Mouse (Mus musculus) CH12.LX (cell line): ENCODE data around the gene Gdap2. TPM values are rescaled to one million over a fixed set of nuclear protein-coding genes. Genes with fewer than 3 reads are reported as not detected.

ENCODE experiments used
- DNase-seq: peaks from one replicate; pipeline ENCODE4 v3.0.0-alpha.2; 2013; ENCODE audit errors: extremely low read depth
- H3K27ac ChIP-seq: 2 replicates; pipeline ENCODE4 v1.5.1; 2012; ENCODE audit warnings: low read depth, mild to moderate bottlenecking, control low read depth, moderate library complexity; ENCODE audit not compliant: insufficient read depth
- H3K27me3 ChIP-seq: replicated peaks from 2 replicates; pipeline ENCODE3; 2012; ENCODE audit warnings: inconsistent platforms
- H3K36me3 ChIP-seq, 2 experiments: replicated peaks in 1 of 2; 2 replicates each; pipeline versions ENCODE3 to v1.6.1; 2012; ENCODE audit warnings: inconsistent platforms in 1 of 2, low read length in 1 of 2, mild to moderate bottlenecking in 1 of 2, mixed read lengths in 1 of 2, moderate library complexity in 1 of 2; ENCODE audit not compliant: control insufficient read depth in 1 of 2, insufficient read depth in 1 of 2
- H3K4me1 ChIP-seq, 2 experiments: 2 replicates each; pipeline ENCODE4 v1.6.1; 2012; ENCODE audit warnings: inconsistent platforms in 1 of 2, moderate library complexity in 1 of 2; ENCODE audit not compliant: insufficient read depth in 2 of 2, control insufficient read depth in 1 of 2
- H3K4me2 ChIP-seq: 2 replicates; pipeline ENCODE4 v1.6.1; 2012; ENCODE audit warnings: low read depth, mild to moderate bottlenecking, control low read depth; ENCODE audit not compliant: poor library complexity, insufficient read depth, severe bottlenecking
- H3K4me3 ChIP-seq, 3 experiments: fragments of 150-350 bp in 1 of 3; sonication (generic) in 1 of 3; replicated peaks in 1 of 3; 2 replicates each; pipeline versions ENCODE3 to v1.5.1; 2011 to 2012; ENCODE audit warnings: low read depth in 2 of 3, low read length in 2 of 3, mild to moderate bottlenecking in 2 of 3, moderate library complexity in 2 of 3, control low read depth in 1 of 3, improper control_type of control experiment in 1 of 3, inconsistent platforms in 1 of 3, mixed read lengths in 1 of 3; ENCODE audit not compliant: poor library complexity in 1 of 3
- H3K79me2 ChIP-seq: replicated peaks from 2 replicates; pipeline ENCODE4 v1.6.1; 2012; ENCODE audit warnings: mild to moderate bottlenecking, moderate library complexity; ENCODE audit not compliant: control insufficient read depth, poor library complexity, insufficient read depth, severe bottlenecking; ENCODE audit errors: extremely low read depth
- H3K9ac ChIP-seq: 2 replicates; pipeline ENCODE4 v1.6.1; 2012; ENCODE audit warnings: low read depth, mild to moderate bottlenecking, control low read depth, moderate library complexity; ENCODE audit not compliant: insufficient read depth
- H3K9me3 ChIP-seq: replicated peaks from 2 replicates; pipeline ENCODE3; 2012; ENCODE audit warnings: low read length, inconsistent platforms, mixed read lengths
- BHLHE40 ChIP-seq: IDR thresholded peaks from 2 replicates; pipeline ENCODE4 v1.6.1; 2011; ENCODE audit warnings: mild to moderate bottlenecking, low read depth, low read length, improper control_type of control experiment
- E2F4 ChIP-seq: IDR thresholded peaks from 2 replicates; pipeline ENCODE4 v1.6.1; 2011; ENCODE audit warnings: low read depth, low read length, improper control_type of control experiment; ENCODE audit not compliant: insufficient replicate concordance
- EP300 ChIP-seq: IDR thresholded peaks from 2 replicates; pipeline ENCODE4 v1.6.1; 2011; ENCODE audit warnings: low read length, improper control_type of control experiment
- IRF4 ChIP-seq: IDR thresholded peaks from 2 replicates; pipeline ENCODE4 v1.6.1; 2014; ENCODE audit warnings: low read depth, mild to moderate bottlenecking, inconsistent platforms, low read length, improper control_type of control experiment
- KAT2A ChIP-seq: IDR thresholded peaks from 2 replicates; pipeline ENCODE4 v1.6.1; 2012; ENCODE audit warnings: low read length, improper control_type of control experiment, inconsistent platforms; ENCODE audit not compliant: insufficient replicate concordance
- MAZ ChIP-seq: IDR thresholded peaks from 2 replicates; pipeline ENCODE4 v1.6.1; 2012; ENCODE audit warnings: low read depth, mild to moderate bottlenecking, inconsistent platforms, low read length, improper control_type of control experiment, moderate library complexity
- MXI1 ChIP-seq: IDR thresholded peaks from 2 replicates; pipeline ENCODE4 v1.6.1; 2011; ENCODE audit warnings: mild to moderate bottlenecking, low read depth, low read length, improper control_type of control experiment
- MYC ChIP-seq: IDR thresholded peaks from 2 replicates; pipeline ENCODE4 v1.6.1; 2011; ENCODE audit warnings: low read depth, mild to moderate bottlenecking, improper control_type of control experiment, low read length
- NRF1 ChIP-seq: IDR thresholded peaks from 2 replicates; pipeline ENCODE4 v1.6.1; 2014; ENCODE audit warnings: low read depth, mild to moderate bottlenecking, inconsistent platforms, low read length, improper control_type of control experiment, moderate library complexity
- RAD21 ChIP-seq: IDR thresholded peaks from 2 replicates; pipeline ENCODE4 v1.6.1; 2011; ENCODE audit warnings: low read depth, mild to moderate bottlenecking, low read length, improper control_type of control experiment, moderate library complexity
- RCOR1 ChIP-seq: conservative IDR thresholded peaks from 2 replicates; pipeline ENCODE4 v1.6.1; 2012; ENCODE audit warnings: low read depth, mild to moderate bottlenecking, inconsistent platforms, low read length, improper control_type of control experiment
- SIN3A ChIP-seq: IDR thresholded peaks from 2 replicates; pipeline ENCODE4 v1.6.1; 2012; ENCODE audit warnings: low read length, improper control_type of control experiment, inconsistent platforms
- ZKSCAN1 ChIP-seq: IDR thresholded peaks from 2 replicates; pipeline ENCODE4 v1.6.1; 2012; ENCODE audit warnings: low read depth, inconsistent platforms, low read length, improper control_type of control experiment, borderline replicate concordance
- ZNF384 ChIP-seq: IDR thresholded peaks from 2 replicates; pipeline ENCODE4 v1.6.1; 2012; ENCODE audit warnings: low read depth, low read length, improper control_type of control experiment, inconsistent platforms
- dilution Hi-C: fragments of 300-500 bp; cut with MboI; formaldehyde crosslinking; loops from 2 replicates; pipeline ENCODE4 v1.14.3; 2020; ENCODE audit warnings: low sequenced_read_pairs; ENCODE audit not compliant: extremely low pct_unique_long_range_greater_than_20kb, extremely low pct_ligation_motif_present
- in situ Hi-C: fragments of 300-500 bp; cut with MboI; formaldehyde crosslinking; loops from 3 replicates; pipeline ENCODE4 v1.14.3; 2019; ENCODE audit warnings: low sequenced_read_pairs, low pct_ligation_motif_present, low pct_unique_long_range_greater_than_20kb, mixed read lengths
- polyA plus RNA-seq: library from polyadenylated mRNA; unstranded; fragments of >175 nt; gene quantifications from 2 replicates; pipeline ENCODE4 v1.2.1, GENCODE M21; 2012; ENCODE audit warnings: low read depth; ENCODE audit not compliant: insufficient read length
- total RNA-seq, 2 experiments: library from RNA; depleted of rRNA; stranded (reverse); fragments of 300-350 nt in 1 of 2; fragments of >200 nt in 1 of 2; gene quantifications; 2 replicates each; pipeline ENCODE4 v1.2.3; 2012 to 2014

Gdap2 gene
- total and polyA plus RNA-seq, 3 experiments = 16.2 to 37.8 (median 16.9) TPM

DNA sequence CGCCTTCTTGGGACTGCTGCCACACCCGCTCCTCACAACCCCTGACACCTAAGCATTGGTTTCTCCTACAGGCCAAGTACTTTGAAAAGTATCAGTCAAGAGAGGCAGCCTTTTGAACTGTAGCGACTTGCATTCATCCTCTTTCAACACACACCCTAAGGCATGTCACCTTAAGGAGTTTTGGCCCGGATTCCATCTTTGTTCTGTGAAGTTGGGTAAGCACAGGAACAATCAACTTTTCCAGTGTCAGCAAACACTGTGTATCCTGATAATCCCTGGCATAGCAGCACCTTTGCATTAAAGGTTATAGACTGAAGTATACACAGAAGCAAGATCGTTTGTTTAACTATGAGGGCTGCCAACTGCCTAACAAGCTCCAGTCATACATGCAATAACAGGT is 53.3 kb downstream of the Gdap2 start:
- H3K9me3 ChIP-seq = no peaks in the 10 kb centered on the region
- no peak for DNase-seq
- no peak overlapping the region for H3K4me3 ChIP-seq
- H3K27me3 ChIP-seq = no peaks in the 10 kb centered on the region
- H3K27ac ChIP-seq = no peak overlapping the region
- peaks cover 0 to 3% of the 10 kb centered on the region in 2 experiments; a peak in 1 of 4 replicates for H3K4me1 ChIP-seq
- dilution Hi-C loops = no loop called here
- TF ChIP-seq EP300 = no peak
- TF ChIP-seq BHLHE40 = no peak
- no peak for TF ChIP-seq RAD21
- no peak for TF ChIP-seq RCOR1
- no peak for TF ChIP-seq MAZ
- no peak for TF ChIP-seq MYC
- no peak for TF ChIP-seq MXI1
- TF ChIP-seq IRF4 = no peak
- no peak for TF ChIP-seq SIN3A
- no peak for TF ChIP-seq KAT2A
- TF ChIP-seq E2F4 = no peak
- no peak overlapping the region for H3K9ac ChIP-seq
- no peaks in the 10 kb centered on the region for H3K79me2 ChIP-seq
- in situ Hi-C loops = no loop called here
- H3K4me2 ChIP-seq = no peak overlapping the region
- no peaks in the 10 kb centered on the region for H3K36me3 ChIP-seq

DNA sequence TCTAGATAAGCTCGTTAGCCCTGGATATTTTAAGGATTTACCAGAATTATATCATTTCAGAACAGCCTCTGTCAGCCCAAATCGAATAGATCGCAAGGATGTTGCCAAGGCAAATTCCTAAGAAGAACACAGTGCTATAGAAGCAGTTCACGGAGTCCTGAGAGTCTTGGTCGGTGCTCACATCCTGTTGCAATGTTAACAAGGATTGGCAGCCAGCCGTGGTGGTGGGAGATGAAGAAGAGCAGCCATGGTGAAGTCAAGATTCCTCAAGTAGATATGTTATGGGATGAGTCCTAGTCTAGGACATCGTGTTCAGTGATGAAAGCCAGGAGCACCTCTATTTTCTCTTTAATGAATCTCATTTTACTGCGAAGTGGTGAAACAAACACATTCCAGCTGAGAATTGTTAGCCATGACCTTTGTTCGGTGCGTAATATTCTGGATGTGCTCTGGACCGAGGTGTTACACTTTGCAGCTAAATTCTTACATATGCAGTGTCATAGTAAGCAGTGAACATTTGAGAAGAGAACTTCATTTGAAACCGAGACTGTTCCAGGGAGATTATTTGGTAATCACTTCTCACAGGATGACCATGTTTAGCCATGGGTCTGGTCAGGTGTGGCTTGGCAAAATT is 63.3 kb downstream of the Gdap2 start:
- H3K79me2 ChIP-seq = no peaks in the 10 kb centered on the region
- DNase-seq = no peak
- H3K9me3 ChIP-seq = no peaks in the 10 kb centered on the region
- H3K4me2 ChIP-seq = no peak overlapping the region
- no peak overlapping the region for H3K4me3 ChIP-seq
- dilution Hi-C loops (no loop called here), in situ Hi-C loops (no loop called here)
- no peaks in the 10 kb centered on the region for H3K27me3 ChIP-seq
- no peaks in the 10 kb centered on the region for H3K36me3 ChIP-seq
- H3K4me1 ChIP-seq = peaks cover 0 to under 1% of the 10 kb centered on the region in 2 experiments; a peak in 1 of 4 replicates
- no peak for TF ChIP-seq NRF1
- TF ChIP-seq SIN3A = no peak
- no peak for TF ChIP-seq ZNF384
- no peak for TF ChIP-seq ZKSCAN1
- no peak overlapping the region for H3K27ac ChIP-seq
- no peak overlapping the region for H3K9ac ChIP-seq
